Mouse (Mus musculus) left cerebral cortex, adult 2 months (tissue): ENCODE measurements at regions not wholly inside any gene's neighbourhood (a gene's known extent, or its start where the extent isn't known, plus 50 kb on each side); places are given as distances from the start of the nearest gene placed in this dataset.

Experiments
- DNase-seq, 2 experiments: peaks; one replicate each; pipeline ENCODE4 v3.0.0; 2021 to 2022; ENCODE audit warnings: low spot score in 2 of 2, mixed read lengths in 1 of 2; ENCODE audit errors: extremely low spot score in 1 of 2
- H3K27ac ChIP-seq: fragments of 200-600 bp; 2 replicates; pipeline ENCODE4 v1.8.1; 2022
- H3K4me3 ChIP-seq: fragments of 200-600 bp; 2 replicates; pipeline ENCODE4 v1.8.1; 2022
- CTCF ChIP-seq: fragments of 200-600 bp; IDR thresholded peaks from 2 replicates; pipeline ENCODE4 v1.8.1; 2022; ENCODE audit warnings: antibody characterized with exemption, mild to moderate bottlenecking, moderate library complexity
- intact Hi-C: fragments of 180-260 bp; cut with DNase I; formaldehyde crosslinking; loops from one replicate; pipeline ENCODE4 v1.15.1; 2025

GRCm38 (mm10) chr3:52792121-52792520 lies 224.9 kb downstream of the Cog6 start:
- H3K4me3 ChIP-seq = no peak overlapping the region
- no peak overlapping the region for H3K27ac ChIP-seq
- no peak for DNase-seq
- intact Hi-C loops = no loop called here
- no peak for TF ChIP-seq CTCF

GRCm38 (mm10) chr3:52790942-52791341 lies 226.1 kb downstream of the Cog6 start:
- intact Hi-C loops = no loop called here
- no peak for DNase-seq
- H3K4me3 ChIP-seq = no peak overlapping the region
- TF ChIP-seq CTCF = no peak
- no peak overlapping the region for H3K27ac ChIP-seq

- DNase-seq = no peak
- Histone ChIP-seq H3K4me3 (no peak overlapping the region), H3K27ac (no peak overlapping the region)
- intact Hi-C loops = no loop called here
- no peak for TF ChIP-seq CTCF
Observed at GRCm38 (mm10) chr3:52787964-52788760, 228.9 kb downstream of the Cog6 start.

GRCm38 (mm10) chr3:52785595-52785994 lies 231.4 kb downstream of the Cog6 start:
- Histone ChIP-seq H3K27ac (no peak overlapping the region), H3K4me3 (no peak overlapping the region)
- intact Hi-C loops = no loop called here
- no peak for TF ChIP-seq CTCF
- no peak for DNase-seq

GRCm38 (mm10) chr3:52784476-52784875 lies 232.6 kb downstream of the Cog6 start:
- TF ChIP-seq CTCF = no peak
- DNase-seq = no peak
- Histone ChIP-seq H3K4me3 (no peak overlapping the region), H3K27ac (no peak overlapping the region)
- intact Hi-C loops = no loop called here

GRCm38 (mm10) chr3:52782576-52782975 lies 234.5 kb downstream of the Cog6 start:
- Histone ChIP-seq H3K4me3 (no peak overlapping the region), H3K27ac (no peak overlapping the region)
- intact Hi-C loops = no loop called here
- TF ChIP-seq CTCF = no peak
- no peak for DNase-seq

- intact Hi-C loops = no loop called here
- no peak for DNase-seq
- Histone ChIP-seq H3K4me3 (no peak overlapping the region), H3K27ac (no peak overlapping the region)
- no peak for TF ChIP-seq CTCF
Observed at GRCm38 (mm10) chr3:52781521-52781920, 235.5 kb downstream of the Cog6 start.

- H3K4me3 ChIP-seq = no peak overlapping the region
- H3K27ac ChIP-seq = no peak overlapping the region
- intact Hi-C loops = no loop called here
- no peak for TF ChIP-seq CTCF
- DNase-seq = no peak
Observed at GRCm38 (mm10) chr3:52780356-52780755, 236.7 kb downstream of the Cog6 start.

- no peak overlapping the region for H3K4me3 ChIP-seq
- no peak for DNase-seq
- TF ChIP-seq CTCF = no peak
- intact Hi-C loops = no loop called here
- peak overlapping the region; percentile 32; the same call in 1 of the 2 replicates for H3K27ac ChIP-seq
Observed at GRCm38 (mm10) chr3:52775875-52776274, 241.2 kb downstream of the Cog6 start.

GRCm38 (mm10) chr3:52775156-52775555 lies 241.9 kb downstream of the Cog6 start:
- TF ChIP-seq CTCF = no peak
- intact Hi-C loops = no loop called here

GRCm38 (mm10) chr3:52774734-52775133 lies 242.3 kb downstream of the Cog6 start:
- H3K4me3 ChIP-seq = no peak overlapping the region
- no peak for TF ChIP-seq CTCF
- DNase-seq = no peak
- intact Hi-C loops = no loop called here
- peak overlapping the region; percentile 32; the same call in 1 of the 2 replicates for H3K27ac ChIP-seq

More at GRCm38 (mm10) chr3:52775156-52775555, 241.9 kb downstream of the Cog6 start:
- H3K27ac ChIP-seq = peak overlapping the region; percentile 32; the same call in 1 of the 2 replicates
- no peak overlapping the region for H3K4me3 ChIP-seq
- DNase-seq = no peak

GRCm38 (mm10) chr3:52767276-52767675 lies 249.8 kb downstream of the Cog6 start:
- Histone ChIP-seq H3K27ac (no peak overlapping the region), H3K4me3 (no peak overlapping the region)
- intact Hi-C loops = no loop called here
- DNase-seq = no peak
- TF ChIP-seq CTCF = no peak

GRCm38 (mm10) chr3:52766841-52767240 lies 250.2 kb downstream of the Cog6 start:
- intact Hi-C loops = no loop called here
- TF ChIP-seq CTCF = no peak

More at GRCm38 (mm10) chr3:52766841-52767240, 250.2 kb downstream of the Cog6 start:
- Histone ChIP-seq H3K4me3 (no peak overlapping the region), H3K27ac (no peak overlapping the region)
- DNase-seq = peak in 1 of 2 experiments; percentile 14
